Mouse (Mus musculus): ENCODE data around the gene Vps53. TPM values are rescaled to one million over a fixed set of nuclear protein-coding genes. Genes with fewer than 3 reads are reported as not detected.

Vps53 gene
- total and polyA plus RNA-seq, 2 experiments from 2014 or later: 25.2 to 40.6 TPM

GRCm38 (mm10) chr11:76088506-76088905 lies 90.9 kb downstream of the Vps53 start:
- no peaks in the 10 kb centered on the region for H3K4me1 ChIP-seq (ENCODE audit: control insufficient read depth, insufficient read depth)
- WGBS: 75% methylated on average over 4 of the region's 4 CpGs
- no peaks in the 10 kb centered on the region for H3K27me3 ChIP-seq (ENCODE audit: control insufficient read depth, insufficient read depth, low read length)
- H3K4me2 ChIP-seq (ENCODE audit: low read depth, low read length): no peak overlapping the region
- ATAC-seq (ENCODE audit: insufficient read depth, low read depth) (no peak), DNase-seq (ENCODE audit: low spot score) (no peak)
- H3K27ac ChIP-seq (ENCODE audit: low read depth): no peak overlapping the region
- peaks cover 36% of the 10 kb centered on the region for H3K36me3 ChIP-seq (replicated peaks; ENCODE audit: control insufficient read depth, insufficient read depth, low read length)
- H3K9me3 ChIP-seq (replicated peaks; ENCODE audit: control insufficient read depth, low read length): no peaks in the 10 kb centered on the region
- H3K9ac ChIP-seq (replicated peaks; ENCODE audit: low read depth, low read length): no peak overlapping the region
- no peak overlapping the region for H3K4me3 ChIP-seq (ENCODE audit: low read depth, low read length)
- TF ChIP-seq CTCF (IDR thresholded peaks at IDR 0.05; ENCODE audit: low read depth): no peak
- no peak for TF ChIP-seq EP300 (IDR thresholded peaks at IDR 0.05; ENCODE audit: low read depth)

GRCm38 (mm10) chr11:76085898-76086591 lies 93.4 kb downstream of the Vps53 start:
- Histone ChIP-seq H3K4me1 (ENCODE audit: control insufficient read depth, insufficient read depth) (no peaks in the 10 kb centered on the region), H3K9ac (replicated peaks; ENCODE audit: low read depth, low read length) (no peak overlapping the region), H3K27ac (ENCODE audit: low read depth) (no peak overlapping the region), H3K9me3 (replicated peaks; ENCODE audit: control insufficient read depth, low read length) (no peaks in the 10 kb centered on the region), H3K36me3 (replicated peaks; ENCODE audit: control insufficient read depth, insufficient read depth, low read length) (peaks cover 39% of the 10 kb centered on the region), H3K4me2 (ENCODE audit: low read depth, low read length) (no peak overlapping the region), H3K4me3 (ENCODE audit: low read depth, low read length) (no peak overlapping the region), H3K27me3 (ENCODE audit: control insufficient read depth, insufficient read depth, low read length) (no peaks in the 10 kb centered on the region)
- DNase-seq (ENCODE audit: low spot score) (no peak), ATAC-seq (ENCODE audit: insufficient read depth, low read depth) (no peak)
- 79% methylated on average over 5 of the region's 5 CpGs for WGBS
- peak; percentile 73 for TF ChIP-seq CTCF (IDR thresholded peaks at IDR 0.05; ENCODE audit: low read depth)
- no peak for TF ChIP-seq EP300 (IDR thresholded peaks at IDR 0.05; ENCODE audit: low read depth)

- Histone ChIP-seq H3K36me3 (replicated peaks; ENCODE audit: control insufficient read depth, insufficient read depth, low read length) (peaks cover 41% of the 10 kb centered on the region), H3K4me3 (ENCODE audit: low read depth, low read length) (no peak overlapping the region), H3K9me3 (replicated peaks; ENCODE audit: control insufficient read depth, low read length) (no peaks in the 10 kb centered on the region), H3K4me1 (ENCODE audit: control insufficient read depth, insufficient read depth) (no peaks in the 10 kb centered on the region), H3K9ac (replicated peaks; ENCODE audit: low read depth, low read length) (no peak overlapping the region), H3K4me2 (ENCODE audit: low read depth, low read length) (no peak overlapping the region), H3K27me3 (ENCODE audit: control insufficient read depth, insufficient read depth, low read length) (no peaks in the 10 kb centered on the region), H3K27ac (ENCODE audit: low read depth) (no peak overlapping the region)
- WGBS: 88% methylated on average over 1 of the region's 1 CpGs
- ATAC-seq (ENCODE audit: insufficient read depth, low read depth) (no peak), DNase-seq (ENCODE audit: low spot score) (no peak)
- TF ChIP-seq EP300 (IDR thresholded peaks at IDR 0.05; ENCODE audit: low read depth) (no peak), CTCF (IDR thresholded peaks at IDR 0.05; ENCODE audit: low read depth) (no peak)
Observed at GRCm38 (mm10) chr11:76084943-76085342, 94.5 kb downstream of the Vps53 start.

- no peak for ATAC-seq (ENCODE audit: insufficient read depth, low read depth)
- 73% methylated on average over 3 of the region's 3 CpGs for WGBS
- Histone ChIP-seq H3K4me1 (ENCODE audit: control insufficient read depth, insufficient read depth) (no peaks in the 10 kb centered on the region), H3K9ac (replicated peaks; ENCODE audit: low read depth, low read length) (no peak overlapping the region), H3K36me3 (replicated peaks; ENCODE audit: control insufficient read depth, insufficient read depth, low read length) (peaks cover 40% of the 10 kb centered on the region), H3K4me2 (ENCODE audit: low read depth, low read length) (no peak overlapping the region), H3K4me3 (ENCODE audit: low read depth, low read length) (no peak overlapping the region), H3K9me3 (replicated peaks; ENCODE audit: control insufficient read depth, low read length) (no peaks in the 10 kb centered on the region), H3K27ac (ENCODE audit: low read depth) (no peak overlapping the region), H3K27me3 (ENCODE audit: control insufficient read depth, insufficient read depth, low read length) (no peaks in the 10 kb centered on the region)
- DNase-seq (ENCODE audit: low spot score): no peak
- TF ChIP-seq EP300 (IDR thresholded peaks at IDR 0.05; ENCODE audit: low read depth) (no peak), CTCF (IDR thresholded peaks at IDR 0.05; ENCODE audit: low read depth) (no peak)
Observed at GRCm38 (mm10) chr11:76083941-76084367, 95.5 kb downstream of the Vps53 start.

GRCm38 (mm10) chr11:76081048-76081640 lies 98.3 kb downstream of the Vps53 start:
- Histone ChIP-seq H3K4me3 (ENCODE audit: low read depth, low read length) (no peak overlapping the region), H3K9ac (replicated peaks; ENCODE audit: low read depth, low read length) (no peak overlapping the region), H3K27me3 (ENCODE audit: control insufficient read depth, insufficient read depth, low read length) (no peaks in the 10 kb centered on the region), H3K36me3 (replicated peaks; ENCODE audit: control insufficient read depth, insufficient read depth, low read length) (peaks cover 34% of the 10 kb centered on the region), H3K4me1 (ENCODE audit: control insufficient read depth, insufficient read depth) (no peaks in the 10 kb centered on the region), H3K4me2 (ENCODE audit: low read depth, low read length) (no peak overlapping the region), H3K27ac (ENCODE audit: low read depth) (peak overlapping the region; percentile 55), H3K9me3 (replicated peaks; ENCODE audit: control insufficient read depth, low read length) (no peaks in the 10 kb centered on the region)
- 72% methylated on average over 6 of the region's 6 CpGs for WGBS
- ATAC-seq (ENCODE audit: insufficient read depth, low read depth) (peak; percentile 41), DNase-seq (ENCODE audit: low spot score) (no peak)
- TF ChIP-seq CTCF (IDR thresholded peaks at IDR 0.05; ENCODE audit: low read depth): no peak
- peak; percentile 74; the same call in 1 of the 2 replicates for TF ChIP-seq EP300 (IDR thresholded peaks at IDR 0.05; ENCODE audit: low read depth)

All from heart, postnatal 0 days (tissue).